Mouse (Mus musculus) ES-E14 (cell line): ENCODE measurements around the gene Dlat. TPM values are rescaled to one million over a fixed set of nuclear protein-coding genes. Genes with fewer than 3 reads are reported as not detected.

Source experiments
- DNase-seq: peaks from one replicate; pipeline ENCODE4 v3.0.0-alpha.2; 2013; ENCODE audit warnings: low read depth, low spot score
- H3K27ac ChIP-seq: 2 replicates; pipeline ENCODE4 v1.5.1; 2012; ENCODE audit warnings: low read depth, mild to moderate bottlenecking, low read length, moderate library complexity, mixed read lengths; ENCODE audit not compliant: poor library complexity, insufficient read depth, severe bottlenecking
- H3K36me3 ChIP-seq: 2 replicates; pipeline ENCODE4 v1.6.1; 2012; ENCODE audit warnings: mild to moderate bottlenecking, low read length, moderate library complexity, mixed read lengths; ENCODE audit not compliant: control insufficient read depth, poor library complexity, insufficient read depth, severe bottlenecking
- H3K4me1 ChIP-seq, 2 experiments: fragments of 150-350 bp in 1 of 2; sonication (generic) in 1 of 2; 2 replicates each; pipeline ENCODE4 v1.6.1; 2012; ENCODE audit warnings: low read length in 2 of 2, mild to moderate bottlenecking in 1 of 2, mixed read lengths in 1 of 2; ENCODE audit not compliant: control insufficient read depth in 2 of 2, insufficient read depth in 2 of 2, poor library complexity in 1 of 2
- H3K4me3 ChIP-seq, 2 experiments: fragments of 150-350 bp in 1 of 2; sonication (generic) in 1 of 2; 2 replicates each; pipeline ENCODE4 v1.5.1; 2012; ENCODE audit warnings: low read length in 2 of 2, low read depth in 1 of 2, mild to moderate bottlenecking in 1 of 2, mixed read lengths in 1 of 2; ENCODE audit not compliant: insufficient read depth in 1 of 2, poor library complexity in 1 of 2, severe bottlenecking in 1 of 2
- H3K9ac ChIP-seq: 2 replicates; pipeline ENCODE4 v1.6.1; 2012; ENCODE audit warnings: low read depth, mild to moderate bottlenecking, low read length, mixed read lengths; ENCODE audit not compliant: poor library complexity, insufficient read depth, severe bottlenecking
- H3K9me3 ChIP-seq: fragments of 150-350 bp; sonication (generic); 2 replicates; pipeline ENCODE4 v1.6.1; 2012; ENCODE audit warnings: low read depth, mild to moderate bottlenecking, low read length; ENCODE audit not compliant: control insufficient read depth, insufficient read depth
- CHD2 ChIP-seq: IDR thresholded peaks from 2 replicates; pipeline ENCODE4 v1.6.1; 2014; ENCODE audit warnings: mild to moderate bottlenecking, low read depth, low read length, inconsistent platforms
- HCFC1 ChIP-seq: IDR thresholded peaks from 2 replicates; pipeline ENCODE4 v1.6.1; 2012; ENCODE audit warnings: low read length, inconsistent platforms, borderline replicate concordance; ENCODE audit not compliant: insufficient read depth
- MAFK ChIP-seq: IDR thresholded peaks from 2 replicates; pipeline ENCODE4 v1.6.1; 2014; ENCODE audit warnings: mild to moderate bottlenecking, low read depth, low read length, inconsistent platforms; ENCODE audit not compliant: insufficient read depth
- ZC3H11A ChIP-seq: IDR thresholded peaks from 2 replicates; pipeline ENCODE4 v1.6.1; 2012; ENCODE audit warnings: low read depth, mild to moderate bottlenecking, inconsistent platforms, low read length, borderline replicate concordance
- ZNF384 ChIP-seq: IDR thresholded peaks from 2 replicates; pipeline ENCODE4 v1.6.1; 2012; ENCODE audit warnings: low read depth, low read length, inconsistent platforms
- in situ Hi-C, 2 experiments: fragments of 600-800 bp; cut with MboI; formaldehyde crosslinking; loops; one replicate each; pipeline ENCODE4 v1.15.1; 2025; ENCODE audit warnings: low sequenced_read_pairs in 2 of 2, inconsistent platforms in 1 of 2; ENCODE audit not compliant: unreplicated experiment in 2 of 2
- total RNA-seq: library from RNA; depleted of rRNA; stranded (reverse); fragments of 300-350 nt; gene quantifications from 2 replicates; pipeline ENCODE4 v1.2.3, GENCODE M21; 2012

Gene Dlat
- total RNA-seq, 1 experiment = 46.3 TPM

GRCm38 (mm10) chr9:50693631-50694030 is 34.1 kb upstream of the Dlat start:
- H3K9ac ChIP-seq = no peak overlapping the region
- H3K4me1 ChIP-seq = peaks cover 3 to 13% of the 10 kb centered on the region in 2 experiments; a peak in 2 of 4 replicates
- TF ChIP-seq HCFC1 (no peak), ZC3H11A (0 out of 2 replicates have a peak, but pooled peaks have one; percentile 23), MAFK (no peak)
- in situ Hi-C loops = no loop called here
- peak; percentile 54 for DNase-seq
- no peaks in the 10 kb centered on the region for H3K36me3 ChIP-seq
- no peak overlapping the region for H3K27ac ChIP-seq
- H3K9me3 ChIP-seq = no peaks in the 10 kb centered on the region
- H3K4me3 ChIP-seq = 0 out of 4 replicates have a peak overlapping the region, but pooled peaks of 1 of the 2 experiments have one; percentile 21

GRCm38 (mm10) chr9:50692626-50693580 is 33.3 kb upstream of the Dlat start:
- in situ Hi-C loops = no loop called here
- Histone ChIP-seq H3K4me1 (peaks cover 3 to 11% of the 10 kb centered on the region in 2 experiments; a peak in 2 of 4 replicates), H3K9me3 (no peaks in the 10 kb centered on the region), H3K4me3 (0 out of 4 replicates have a peak overlapping the region, but pooled peaks of 1 of the 2 experiments have one; percentile 21), H3K27ac (no peak overlapping the region), H3K9ac (no peak overlapping the region), H3K36me3 (no peaks in the 10 kb centered on the region)
- no peak for TF ChIP-seq CHD2
- TF ChIP-seq HCFC1 = no peak
- no peak for TF ChIP-seq MAFK
- no peak for TF ChIP-seq ZC3H11A
- no peak for TF ChIP-seq ZNF384
- DNase-seq = no peak

GRCm38 (mm10) chr9:50686866-50687652 is 27.5 kb upstream of the Dlat start:
- no peaks in the 10 kb centered on the region for H3K36me3 ChIP-seq
- in situ Hi-C loops = no loop called here
- no peak overlapping the region for H3K27ac ChIP-seq
- no peaks in the 10 kb centered on the region for H3K4me1 ChIP-seq
- TF ChIP-seq HCFC1 (no peak), CHD2 (no peak), MAFK (no peak), ZC3H11A (no peak), ZNF384 (no peak)
- no peaks in the 10 kb centered on the region for H3K9me3 ChIP-seq
- no peak overlapping the region for H3K9ac ChIP-seq
- no peak overlapping the region for H3K4me3 ChIP-seq
- DNase-seq = no peak

- TF ChIP-seq HCFC1 (no peak), ZNF384 (no peak), MAFK (no peak), CHD2 (no peak), ZC3H11A (no peak)
- Histone ChIP-seq H3K4me3 (no peak overlapping the region), H3K9ac (no peak overlapping the region), H3K4me1 (peaks cover 0 to 2% of the 10 kb centered on the region in 2 experiments; a peak in 1 of 4 replicates), H3K36me3 (no peaks in the 10 kb centered on the region), H3K9me3 (no peaks in the 10 kb centered on the region), H3K27ac (no peak overlapping the region)
- DNase-seq = no peak
- in situ Hi-C loops = no loop called here
Measured at GRCm38 (mm10) chr9:50681727-50682126, 22.1 kb upstream of the Dlat start.
